ENCODE assay signal across 12 mouse cellular contexts in the genomic region with DNA sequence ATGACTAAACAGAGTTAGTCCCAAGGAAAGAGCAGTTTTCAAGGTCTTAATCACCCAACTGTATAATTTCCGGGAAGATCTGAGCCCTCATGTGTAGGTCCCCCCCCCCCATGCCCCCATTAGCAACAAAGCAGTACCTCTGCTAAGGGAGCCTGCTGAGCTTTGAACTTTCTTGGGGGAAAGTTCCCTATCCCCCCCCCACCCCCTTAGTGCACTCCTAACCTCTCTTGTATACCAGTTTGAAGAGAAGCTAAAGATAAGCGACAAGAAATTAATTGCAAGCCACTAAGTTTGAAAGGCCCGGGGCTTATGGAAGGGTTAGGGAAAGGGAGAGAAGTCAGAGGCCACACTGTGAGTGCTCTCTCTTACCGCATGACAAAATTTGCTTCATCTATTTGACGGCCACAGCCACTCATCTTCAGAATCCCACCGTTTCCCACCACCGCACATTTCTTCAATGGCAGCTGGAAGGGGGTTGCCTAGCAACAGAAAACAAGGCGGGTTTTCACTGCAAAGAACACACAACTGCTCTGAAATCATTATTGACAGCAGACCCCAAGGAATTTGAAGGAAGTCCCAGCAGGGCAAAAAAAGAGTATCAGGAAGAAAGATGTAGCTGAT.
A peak's percentile ranks its signal among the peaks of the same experiment; 100 is the strongest.
DNase-seq lines count a peak whose midpoint lies in the region; ATAC-seq and TF ChIP-seq lines count a peak whose summit lies in the region.
"Had no signal": no experiment of that assay in that cellular context is flagged by ENCODE, and none has a peak within 500 bp of the region (broad histone marks: within the 10 kb centered on the region; RNA-seq: fewer than 3 reads in every experiment).

No protein-coding gene starts in this region.

- no peak overlapping the region for H3K4me3 ChIP-seq in forebrain, postnatal 0 days (ENCODE audit: low read depth, low read length)
- no peak overlapping the region for H3K4me3 ChIP-seq in midbrain, embryonic 12.5 days
- no peak overlapping the region for H3K4me3 ChIP-seq in lung, adult 2 months (replicated peaks; ENCODE audit: extremely low read depth, low read depth, low read length)
- H3K4me3 ChIP-seq: layer of hippocampus, adult 2 months had no signal

- peak; percentile 73 for ATAC-seq in forebrain, postnatal 0 days
- peak; percentile 79 for ATAC-seq in midbrain, embryonic 12.5 days (ENCODE audit: low FRiP score, low read depth)

- TF ChIP-seq CTCF in forebrain, postnatal 0 days (IDR thresholded peaks at IDR 0.05; ENCODE audit: low read depth) = no peak
- no peak for TF ChIP-seq CTCF in lung, adult 2 months (IDR thresholded peaks at IDR 0.05; ENCODE audit: insufficient read depth, low read length)

- DNase-seq in right cerebral cortex, postnatal 10 days (ENCODE audit: low spot score in 2 of 2) = peak; percentile 53 to 62
- no peak for DNase-seq in right cerebral cortex, adult 2 months (ENCODE audit: low spot score in 2 of 2)
- DNase-seq in forebrain, postnatal 0 days = peak; percentile 61
- DNase-seq in cerebellum, adult 8-10 months = no peak
- no peak for DNase-seq in lung, postnatal 4 days
- DNase-seq in cerebellum, adult 11-12 months = no peak
- no peak for DNase-seq in lung, adult 2 months
- DNase-seq: gastrocnemius, postnatal 14 days; heart, postnatal 4 days had no signal

- no peaks in the 10 kb centered on the region for H3K27me3 ChIP-seq in forebrain, postnatal 0 days (ENCODE audit: insufficient read depth, low read length)
- no peaks in the 10 kb centered on the region for H3K27me3 ChIP-seq in midbrain, embryonic 12.5 days

- TF ChIP-seq POLR2A in lung, adult 2 months (IDR thresholded peaks at IDR 0.05; ENCODE audit: borderline replicate concordance, extremely low read depth, low read depth, low read length) = no peak

- 6% methylated on average over 8 of the region's 8 CpGs for WGBS in forebrain, postnatal 0 days
- 10% methylated on average over 8 of the region's 8 CpGs for WGBS in midbrain, embryonic 12.5 days
- 35% methylated on average over 8 of the region's 8 CpGs for WGBS in lung, adult 2 months

- H3K27ac ChIP-seq in forebrain, postnatal 0 days (ENCODE audit: low read depth, low read length) = no peak overlapping the region
- H3K27ac ChIP-seq in midbrain, embryonic 12.5 days (replicated peaks) = peak overlapping the region; percentile 81
- H3K27ac ChIP-seq: layer of hippocampus, adult 2 months; liver, embryonic 14.5 days had no signal

- peak overlapping the region; percentile 15 for H3K4me2 ChIP-seq in forebrain, postnatal 0 days (ENCODE audit: low read depth)
- peak overlapping the region; percentile 5 for H3K4me2 ChIP-seq in midbrain, embryonic 12.5 days (replicated peaks)

- no peaks in the 10 kb centered on the region for H3K9me3 ChIP-seq in forebrain, postnatal 0 days (ENCODE audit: low read length)
- no peaks in the 10 kb centered on the region for H3K9me3 ChIP-seq in midbrain, embryonic 12.5 days

- H3K4me1 ChIP-seq in forebrain, postnatal 0 days (ENCODE audit: insufficient read depth) = peaks cover 10% of the 10 kb centered on the region
- peaks cover 37% of the 10 kb centered on the region for H3K4me1 ChIP-seq in midbrain, embryonic 12.5 days
- H3K4me1 ChIP-seq in lung, adult 2 months (ENCODE audit: control insufficient read depth, insufficient read depth, low read length) = no peaks in the 10 kb centered on the region

- no peaks in the 10 kb centered on the region for H3K36me3 ChIP-seq in forebrain, postnatal 0 days (ENCODE audit: insufficient read depth)
- H3K36me3 ChIP-seq in midbrain, embryonic 12.5 days = 0 out of 2 replicates have a peak, but pooled peaks cover 3% of the 10 kb centered on the region

- H3K9ac ChIP-seq in forebrain, postnatal 0 days = no peak overlapping the region
- no peak overlapping the region for H3K9ac ChIP-seq in midbrain, embryonic 12.5 days (replicated peaks)
- H3K9ac ChIP-seq: liver, embryonic 14.5 days had no signal

Comparison
In these comparisons a context has a peak if more than half of its experiments do, and no peak if none do; other contexts are left out.
1. DNase-seq: peak in right cerebral cortex, postnatal 10 days (2 of 2) and forebrain, postnatal 0 days (single experiment); none in right cerebral cortex, adult 2 months (0 of 2), cerebellum, adult 8-10 months (single experiment), lung, postnatal 4 days (0 of 2), cerebellum, adult 11-12 months (single experiment) and lung, adult 2 months (single experiment).